Mouse (Mus musculus): Measurements from ENCODE around the gene Rdh9.

DNA sequence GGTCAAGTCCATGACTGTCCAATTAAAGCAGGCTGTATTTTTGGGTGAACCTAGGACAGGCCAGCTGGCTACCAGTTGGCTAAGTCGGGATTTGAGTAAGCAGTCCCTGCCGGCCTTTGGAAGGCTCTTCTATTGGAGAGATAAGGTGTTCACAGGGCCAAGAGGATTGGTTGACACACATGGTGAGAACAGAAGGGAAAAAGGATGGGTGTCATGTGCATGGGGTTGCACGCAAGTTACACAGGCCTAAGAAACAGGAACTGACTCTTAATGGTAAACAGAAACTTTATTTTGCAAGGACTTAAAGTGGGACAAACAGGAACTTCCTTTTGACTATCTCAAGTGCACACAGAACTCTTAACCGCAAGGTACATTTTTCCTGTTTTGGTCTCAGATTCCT is 39.3 kb upstream of the Rdh9 start:
- TF ChIP-seq CTCF (IDR thresholded peaks at IDR 0.05; ENCODE audit: low read depth, low read length) (no peak), POLR2A (IDR thresholded peaks at IDR 0.05; ENCODE audit: borderline replicate concordance, low read depth, low read length) (no peak)
